Mouse (Mus musculus): ENCODE results near the gene Barx2.

Barx2 gene

GRCm38 (mm10) chr9:31839106-31840027, 73.9 kb downstream of the Barx2 start:
- in situ Hi-C loops (cut with MboI; ENCODE audit: unreplicated experiment in 2 of 2), result no loop called here

- in situ Hi-C loops (cut with MboI; ENCODE audit: unreplicated experiment in 2 of 2), result no loop called here
These were observed 75.2 kb downstream of the Barx2 start for GRCm38 (mm10) chr9:31838047-31838446.

GRCm38 (mm10) chr9:31808753-31809152, 104.5 kb downstream of the Barx2 start:
- in situ Hi-C loops (cut with MboI; ENCODE audit: unreplicated experiment in 2 of 2), result no loop called here

DNA sequence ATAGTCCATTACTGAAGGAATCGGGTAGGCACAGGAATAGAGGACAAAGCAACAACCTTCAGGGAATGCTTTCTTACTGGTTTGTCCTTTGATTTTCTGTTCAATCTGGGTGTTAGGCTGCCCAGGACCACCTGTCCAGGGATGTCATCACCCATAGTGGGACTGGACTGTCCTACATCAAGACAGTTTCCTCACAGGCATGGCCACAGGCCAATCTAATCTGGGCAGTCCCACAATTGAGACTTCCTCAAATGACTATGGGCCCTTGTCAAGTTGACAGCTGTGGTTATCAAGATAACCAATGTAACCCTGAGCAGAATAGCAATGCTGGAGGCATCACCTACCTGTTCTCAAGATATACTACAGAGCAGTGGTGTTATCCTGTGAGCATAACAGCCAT, 110.6 kb downstream of the Barx2 start:
- in situ Hi-C loops (cut with MboI; ENCODE audit: unreplicated experiment in 2 of 2), result no loop called here

Measured in v-Abl transformed pro-B cells (cell line).